Mouse (Mus musculus) heart, postnatal 0 days (tissue): ENCODE results near the gene Ppil6. TPM values are rescaled to one million over a fixed set of nuclear protein-coding genes. Genes with fewer than 3 reads are reported as not detected.

Source experiments
- ATAC-seq: fragments of 200-750 bp; cut with Nextera tagmentation; 2 replicates; pipeline ENCODE4 v1.8.0; 2017; ENCODE audit warnings: low read depth, moderate number of reproducible peaks, moderate library complexity; ENCODE audit not compliant: insufficient read depth
- DNase-seq: peaks from one replicate; pipeline ENCODE4 v3.0.0-alpha.2; 2016; ENCODE audit warnings: low spot score
- H3K27ac ChIP-seq: fragments of 300-500 bp; sonication (generic); 2 replicates; pipeline ENCODE4 v1.5.1; 2014; ENCODE audit warnings: low read depth, mild to moderate bottlenecking
- H3K27me3 ChIP-seq: fragments of 300-500 bp; sonication (generic); 2 replicates; pipeline ENCODE4 v1.6.1; 2014; ENCODE audit warnings: low read length, mixed read lengths; ENCODE audit not compliant: control insufficient read depth, insufficient read depth
- H3K36me3 ChIP-seq: fragments of 300-500 bp; sonication (generic); replicated peaks from 2 replicates; pipeline ENCODE4 v1.6.1; 2014; ENCODE audit warnings: low read length, mixed read lengths; ENCODE audit not compliant: control insufficient read depth, insufficient read depth
- H3K4me1 ChIP-seq: fragments of 300-500 bp; sonication (generic); 2 replicates; pipeline ENCODE4 v1.6.1; 2014; ENCODE audit warnings: antibody characterized with exemption; ENCODE audit not compliant: control insufficient read depth, insufficient read depth
- H3K4me2 ChIP-seq: fragments of 300-500 bp; sonication (generic); 2 replicates; pipeline ENCODE4 v1.6.1; 2014; ENCODE audit warnings: low read depth, mild to moderate bottlenecking, low read length, moderate library complexity
- H3K4me3 ChIP-seq: fragments of 300-500 bp; sonication (generic); 2 replicates; pipeline ENCODE4 v1.5.1; 2014; ENCODE audit warnings: low read depth, low read length
- H3K9ac ChIP-seq: fragments of 300-500 bp; sonication (generic); replicated peaks from 2 replicates; pipeline ENCODE4 v1.6.1; 2014; ENCODE audit warnings: low read depth, low read length, mixed read lengths
- H3K9me3 ChIP-seq: fragments of 300-500 bp; sonication (generic); replicated peaks from 2 replicates; pipeline ENCODE4 v1.6.1; 2016; ENCODE audit warnings: low read length; ENCODE audit not compliant: control insufficient read depth
- CTCF ChIP-seq: IDR thresholded peaks from 2 replicates; pipeline ENCODE4 v1.5.1; 2016; ENCODE audit warnings: antibody characterized with exemption, control low read depth, low read depth
- EP300 ChIP-seq: IDR thresholded peaks from 2 replicates; pipeline ENCODE4 v1.6.1; 2016; ENCODE audit warnings: antibody characterized with exemption, low read depth
- WGBS: fragments of 180-500 bp; shearing (Covaris S2); extraction: QIAGEN DNeasy Blood & Tissue Kit; methylation state at CpG from one replicate; pipeline ENCODE4 v1.1.7; 2014; 5-methylcytosine and 5-hydroxymethylcytosine counted together
- polyA plus RNA-seq: library from polyadenylated mRNA; unstranded; fragments of >200 nt; fragmentation: Nextera tagmentation; extraction: Ambion mirVana; gene quantifications from 2 replicates; pipeline ENCODE4 v1.2.1, GENCODE M21; 2015
- total RNA-seq: library from RNA; depleted of rRNA; stranded (reverse); fragments of >200 nt; gene quantifications from 2 replicates; pipeline ENCODE4 v1.2.3, GENCODE M21; 2014; ENCODE audit warnings: low replicate concordance

The Ppil6 gene
- total and polyA plus RNA-seq, 2 experiments from 2014 or later, result 5.9 TPM; not detected in 1

DNA sequence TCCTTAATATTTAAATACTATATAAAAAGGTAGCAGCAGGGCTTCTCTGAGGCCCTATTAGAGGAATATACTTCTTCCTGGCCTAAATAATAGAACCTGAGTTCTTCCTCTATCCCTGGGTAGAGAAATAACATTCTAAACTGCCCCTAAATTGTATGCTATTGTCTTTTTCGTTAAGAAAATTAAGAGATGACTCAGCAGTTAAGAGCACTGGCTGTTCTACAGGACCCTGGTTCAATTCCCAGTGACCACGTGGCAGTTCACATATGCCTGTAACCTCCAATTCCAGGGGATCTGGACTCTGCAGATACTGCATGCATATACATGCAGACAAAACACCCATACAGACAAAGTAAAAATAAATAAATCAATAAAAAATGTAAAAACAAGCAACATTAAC is 53.6 kb downstream of the Ppil6 start:
- 0 out of 2 replicates have a peak, but pooled peaks cover under 1% of the 10 kb centered on the region for H3K9me3 ChIP-seq
- WGBS, result 63% methylated on average over 2 of the region's 2 CpGs
- no peak overlapping the region for H3K4me3 ChIP-seq
- H3K27me3 ChIP-seq, result no peaks in the 10 kb centered on the region
- H3K9ac ChIP-seq, result no peak overlapping the region
- H3K4me2 ChIP-seq, result no peak overlapping the region
- no peaks in the 10 kb centered on the region for H3K36me3 ChIP-seq
- H3K4me1 ChIP-seq, result peaks cover 14% of the 10 kb centered on the region
- H3K27ac ChIP-seq, result no peak overlapping the region
- TF ChIP-seq EP300 (no peak), CTCF (no peak)
- ATAC-seq, result no peak
- no peak for DNase-seq

DNA sequence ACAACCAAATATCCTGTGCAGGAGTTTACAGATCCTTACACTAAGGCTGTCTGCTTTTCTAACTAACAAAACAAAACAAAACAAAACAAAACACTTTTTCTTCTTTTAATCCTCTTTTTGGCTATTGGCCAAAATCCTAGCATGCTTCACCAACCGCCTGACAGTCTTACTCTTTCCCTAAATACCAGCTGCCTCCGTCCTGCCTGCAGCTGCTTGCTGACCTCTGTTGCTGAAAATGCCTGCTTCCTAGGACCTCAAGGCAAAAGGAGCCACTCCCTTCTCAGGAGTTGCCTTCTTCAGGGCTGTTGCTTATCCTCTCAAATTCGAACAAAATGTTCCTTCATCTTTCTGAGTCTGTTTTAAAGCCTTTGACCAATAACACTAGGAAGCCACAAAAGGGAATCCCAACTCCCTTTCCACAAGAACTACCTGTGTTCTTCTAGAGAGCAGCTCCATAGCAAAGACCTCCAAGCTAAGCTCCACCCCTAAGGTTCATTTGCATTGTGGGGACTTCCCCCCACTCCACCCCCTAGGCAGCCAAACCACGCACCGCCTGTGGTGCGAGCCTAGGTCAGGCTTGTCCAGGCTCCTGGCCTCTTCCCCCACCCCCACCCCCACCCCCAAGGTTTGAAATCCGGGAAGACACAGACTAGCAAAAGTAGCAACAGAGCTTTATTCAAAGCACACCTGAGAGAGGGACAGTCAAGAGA is 54.4 kb downstream of the Ppil6 start:
- Histone ChIP-seq H3K4me1 (peaks cover 14% of the 10 kb centered on the region), H3K36me3 (no peaks in the 10 kb centered on the region), H3K4me2 (no peak overlapping the region), H3K27ac (peak overlapping the region; percentile 13; the same call in 1 of the 2 replicates), H3K4me3 (no peak overlapping the region), H3K9ac (no peak overlapping the region), H3K27me3 (no peaks in the 10 kb centered on the region), H3K9me3 (peaks cover 8% of the 10 kb centered on the region)
- WGBS, result 16% methylated on average over 7 of the region's 7 CpGs
- DNase-seq (peak; percentile 43), ATAC-seq (no peak)
- TF ChIP-seq CTCF (no peak), EP300 (no peak)

DNA sequence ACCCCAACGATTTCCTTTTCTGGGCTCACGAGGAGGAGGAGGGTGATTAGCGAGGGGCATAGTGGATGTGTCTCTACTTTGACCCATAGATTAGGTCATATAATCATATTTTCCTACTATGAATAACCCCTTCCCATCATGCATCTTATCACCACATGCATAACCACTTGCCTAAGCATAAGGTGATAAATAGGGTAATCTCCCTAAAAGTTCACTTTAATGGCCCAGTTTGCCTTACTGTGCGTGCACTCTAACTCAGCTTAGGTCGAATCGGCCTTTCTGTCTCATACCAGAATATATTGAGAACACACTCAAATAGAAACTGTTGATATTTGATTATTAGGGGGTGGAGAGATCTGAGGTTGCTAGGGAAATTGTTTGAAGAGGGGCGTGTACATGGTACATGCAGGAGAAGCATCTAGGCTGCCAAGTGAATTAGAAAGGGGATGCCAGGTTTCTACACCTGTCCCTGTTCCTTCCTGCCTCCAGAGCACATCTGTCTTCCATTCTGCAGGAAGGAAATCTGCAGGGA is 55.1 kb downstream of the Ppil6 start:
- no peaks in the 10 kb centered on the region for H3K27me3 ChIP-seq
- no peak overlapping the region for H3K9ac ChIP-seq
- H3K27ac ChIP-seq, result no peak overlapping the region
- ATAC-seq, result no peak
- H3K4me1 ChIP-seq, result peaks cover 14% of the 10 kb centered on the region
- 66% methylated on average over 7 of the region's 7 CpGs for WGBS
- no peak overlapping the region for H3K4me2 ChIP-seq
- DNase-seq, result no peak
- no peaks in the 10 kb centered on the region for H3K36me3 ChIP-seq
- TF ChIP-seq EP300 (no peak), CTCF (no peak)
- peaks cover 9% of the 10 kb centered on the region for H3K9me3 ChIP-seq
- no peak overlapping the region for H3K4me3 ChIP-seq

DNA sequence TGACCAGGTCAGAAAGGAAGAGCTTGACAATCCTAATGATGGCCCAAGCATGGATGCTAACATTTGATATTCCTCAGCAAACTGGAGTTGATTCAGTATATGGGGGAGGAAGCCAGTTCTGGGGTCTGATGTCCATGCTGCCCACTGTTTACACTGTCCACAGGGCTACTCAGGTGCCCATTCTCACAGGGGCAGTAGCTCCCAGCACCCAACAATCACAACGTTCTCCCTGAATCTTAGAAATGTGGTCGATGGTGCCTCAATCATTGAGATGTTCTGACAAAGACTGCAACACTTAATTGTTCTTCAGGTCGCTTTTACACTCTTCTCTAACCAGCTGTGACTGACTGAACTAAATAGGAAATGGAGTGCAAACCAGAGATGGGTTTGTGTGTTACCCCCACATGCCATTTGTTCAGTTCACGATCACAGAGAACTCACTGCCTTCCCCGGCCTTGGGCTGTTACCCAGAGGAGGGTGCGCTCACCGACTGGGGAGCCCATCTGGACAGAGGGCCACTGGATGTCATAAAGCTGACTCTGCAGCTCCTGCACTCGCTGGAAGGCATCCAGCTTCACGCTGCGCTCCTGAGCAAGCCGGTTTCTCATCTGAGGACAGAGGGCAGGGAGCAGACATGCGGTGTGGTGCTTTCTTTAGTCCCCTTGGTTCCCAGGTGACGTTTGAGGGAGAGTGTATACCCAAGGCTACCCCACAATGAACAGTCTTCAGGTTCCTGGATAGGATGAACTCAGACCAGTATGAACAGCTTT is 56.3 kb downstream of the Ppil6 start:
- H3K4me2 ChIP-seq, result no peak overlapping the region

DNA sequence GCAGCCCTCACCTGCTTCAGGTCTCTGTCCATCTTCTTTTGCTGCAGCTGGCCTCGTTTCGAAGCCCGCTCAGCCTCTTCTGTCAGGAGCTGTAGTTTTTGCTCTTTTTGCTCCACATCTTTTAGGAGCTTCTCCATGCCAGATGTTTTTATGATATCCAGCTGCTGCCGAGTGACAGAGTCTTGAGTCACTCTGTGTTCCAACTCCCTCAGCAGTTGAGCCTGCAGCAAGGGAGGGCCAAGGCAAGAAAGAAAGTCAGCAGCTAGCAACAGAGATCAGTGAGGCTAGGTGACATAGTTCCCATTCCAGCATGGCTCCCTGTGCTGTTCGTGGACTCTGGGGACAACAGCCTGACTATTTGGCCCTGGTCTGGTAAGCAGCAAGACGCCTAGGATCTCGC is 60.5 kb downstream of the Ppil6 start:
- Histone ChIP-seq H3K9ac (no peak overlapping the region), H3K27me3 (no peaks in the 10 kb centered on the region), H3K27ac (no peak overlapping the region), H3K4me2 (no peak overlapping the region), H3K9me3 (peaks cover 9% of the 10 kb centered on the region), H3K4me1 (peaks cover 8% of the 10 kb centered on the region; the same call in 1 of the 2 replicates), H3K4me3 (no peak overlapping the region), H3K36me3 (no peaks in the 10 kb centered on the region)
- DNase-seq (no peak), ATAC-seq (no peak)
- WGBS, result 76% methylated on average over 7 of the region's 7 CpGs
- TF ChIP-seq CTCF (no peak), EP300 (no peak)

More for the DNA sequence above, 56.3 kb downstream of the Ppil6 start:
- H3K27me3 ChIP-seq, result no peaks in the 10 kb centered on the region
- TF ChIP-seq CTCF, result no peak
- H3K36me3 ChIP-seq, result no peaks in the 10 kb centered on the region
- DNase-seq, result no peak
- no peak overlapping the region for H3K4me3 ChIP-seq
- WGBS, result 53% methylated on average over 13 of the region's 13 CpGs
- peaks cover 14% of the 10 kb centered on the region for H3K4me1 ChIP-seq
- peaks cover 9% of the 10 kb centered on the region for H3K9me3 ChIP-seq
- no peak overlapping the region for H3K9ac ChIP-seq
- H3K27ac ChIP-seq, result no peak overlapping the region
- ATAC-seq, result no peak
